Mouse (Mus musculus): ENCODE results near the gene Zfp346. TPM values are rescaled to one million over a fixed set of nuclear protein-coding genes. Genes with fewer than 3 reads are reported as not detected.

The Zfp346 gene
- total and polyA plus RNA-seq, 3 experiments = 11.3 to 18.6 (median 12.4) TPM

- no peak overlapping the region for H3K4me3 ChIP-seq (replicated peaks in 1 of 3; ENCODE audit: low read depth in 2 of 3, low read length in 2 of 3, poor library complexity in 1 of 3)
- H3K4me2 ChIP-seq (ENCODE audit: insufficient read depth, low read depth, poor library complexity, severe bottlenecking) = no peak overlapping the region
- dilution Hi-C loops (cut with MboI; ENCODE audit: extremely low pct_ligation_motif_present, extremely low pct_unique_long_range_greater_than_20kb, low sequenced_read_pairs) = no loop called here
- TF ChIP-seq ZC3H11A (IDR thresholded peaks at IDR 0.05; ENCODE audit: low read depth, low read length) (no peak), JUND (conservative IDR thresholded peaks at IDR 0.05; ENCODE audit: low read depth, low read length) (no peak), SMC3 (IDR thresholded peaks at IDR 0.05; ENCODE audit: low read depth, low read length) (no peak), IRF4 (IDR thresholded peaks at IDR 0.05; ENCODE audit: low read depth, low read length) (no peak), POLR2AphosphoS2 (IDR thresholded peaks at IDR 0.05; ENCODE audit: low read depth, low read length) (no peak), USF2 (conservative IDR thresholded peaks at IDR 0.05; ENCODE audit: low read depth, low read length) (no peak), EP300 (IDR thresholded peaks at IDR 0.05; ENCODE audit: low read length) (no peak), E2F4 (IDR thresholded peaks at IDR 0.05; ENCODE audit: insufficient replicate concordance, low read depth, low read length) (no peak), CTCF (conservative IDR thresholded peaks at IDR 0.05 in 1 of 2, IDR thresholded peaks at IDR 0.05 in 1 of 2; ENCODE audit: low read depth in 2 of 2, low read length in 2 of 2) (no peak), HCFC1 (IDR thresholded peaks at IDR 0.05; ENCODE audit: low read depth, low read length) (no peak)
- H3K36me3 ChIP-seq (replicated peaks in 1 of 2; ENCODE audit: control insufficient read depth in 1 of 2, insufficient read depth in 1 of 2, low read length in 1 of 2) = no peaks in the 10 kb centered on the region
- H3K4me1 ChIP-seq (ENCODE audit: control insufficient read depth in 1 of 2, insufficient read depth in 2 of 2) = no peaks in the 10 kb centered on the region
- H3K27ac ChIP-seq (ENCODE audit: insufficient read depth, low read depth) = no peak overlapping the region
- no peaks in the 10 kb centered on the region for H3K9me3 ChIP-seq (replicated peaks; ENCODE audit: low read length)
- in situ Hi-C loops (cut with MboI; ENCODE audit: low pct_ligation_motif_present, low pct_unique_long_range_greater_than_20kb, low sequenced_read_pairs) = no loop called here
- H3K9ac ChIP-seq (ENCODE audit: insufficient read depth, low read depth) = no peak overlapping the region
- no peaks in the 10 kb centered on the region for H3K27me3 ChIP-seq (replicated peaks)
- DNase-seq (ENCODE audit: extremely low read depth) = no peak
- H3K79me2 ChIP-seq (replicated peaks; ENCODE audit: control insufficient read depth, extremely low read depth, insufficient read depth, poor library complexity, severe bottlenecking) = no peaks in the 10 kb centered on the region
Observed at GRCm38 (mm10) chr13:55140271-55140670, 35.2 kb downstream of the Zfp346 start.

GRCm38 (mm10) chr13:55152621-55153415 is 47.7 kb downstream of the Zfp346 start, which contains the start of gene Fgfr4:
Gene Fgfr4, plus strand, starts transcription at chr13:55152640.
- no peaks in the 10 kb centered on the region for H3K79me2 ChIP-seq (replicated peaks; ENCODE audit: control insufficient read depth, extremely low read depth, insufficient read depth, poor library complexity, severe bottlenecking)
- no peaks in the 10 kb centered on the region for H3K36me3 ChIP-seq (replicated peaks in 1 of 2; ENCODE audit: control insufficient read depth in 1 of 2, insufficient read depth in 1 of 2, low read length in 1 of 2)
- H3K4me3 ChIP-seq (replicated peaks in 1 of 3; ENCODE audit: low read depth in 2 of 3, low read length in 2 of 3, poor library complexity in 1 of 3) = no peak within 1 kb of the TSS
- H3K27me3 ChIP-seq (replicated peaks) = peaks cover 9% of the 10 kb centered on the region
- TF ChIP-seq POLR2A (IDR thresholded peaks at IDR 0.05; ENCODE audit: low read depth, low read length) (no peak), ZNF384 (IDR thresholded peaks at IDR 0.05; ENCODE audit: low read depth, low read length) (no peak), PAX5 (IDR thresholded peaks at IDR 0.05; ENCODE audit: low read length) (no peak), MAZ (IDR thresholded peaks at IDR 0.05; ENCODE audit: low read depth, low read length) (no peak), CHD1 (IDR thresholded peaks at IDR 0.05; ENCODE audit: low read depth, low read length) (no peak), POLR2AphosphoS2 (IDR thresholded peaks at IDR 0.05; ENCODE audit: low read depth, low read length) (no peak), USF1 (IDR thresholded peaks at IDR 0.05; ENCODE audit: low read depth, low read length) (no peak)
- H3K27ac ChIP-seq (ENCODE audit: insufficient read depth, low read depth) = no peak within 1 kb of the TSS
- no peaks in the 10 kb centered on the region; a peak in 2 of 4 replicates for H3K4me1 ChIP-seq (ENCODE audit: control insufficient read depth in 1 of 2, insufficient read depth in 2 of 2)
- no peaks in the 10 kb centered on the region for H3K9me3 ChIP-seq (replicated peaks; ENCODE audit: low read length)
- no peak within 1 kb of the TSS for H3K9ac ChIP-seq (ENCODE audit: insufficient read depth, low read depth)
- DNase-seq (ENCODE audit: extremely low read depth) = no peak
- in situ Hi-C loops (cut with MboI; ENCODE audit: low pct_ligation_motif_present, low pct_unique_long_range_greater_than_20kb, low sequenced_read_pairs) = no loop called here
- dilution Hi-C loops (cut with MboI; ENCODE audit: extremely low pct_ligation_motif_present, extremely low pct_unique_long_range_greater_than_20kb, low sequenced_read_pairs) = no loop called here
- H3K4me2 ChIP-seq (ENCODE audit: insufficient read depth, low read depth, poor library complexity, severe bottlenecking) = no peak within 1 kb of the TSS
